Mouse (Mus musculus) liver, adult 2 months (tissue): ENCODE data around the gene Arid5b. TPM values are rescaled to one million over a fixed set of nuclear protein-coding genes. Genes with fewer than 3 reads are reported as not detected.

Source experiments
- DNase-seq: peaks from one replicate; pipeline ENCODE4 v3.0.0-alpha.2; 2011; ENCODE audit warnings: low read depth, low spot score; ENCODE audit errors: extremely low read depth
- H3K27ac ChIP-seq: fragments of 200-500 bp; replicated peaks from 2 replicates; pipeline ENCODE4 v1.5.1; 2012; ENCODE audit warnings: low read depth, mild to moderate bottlenecking, control low read depth, inconsistent platforms, low read length; ENCODE audit not compliant: insufficient read depth
- H3K27me3 ChIP-seq: fragments of 200-500 bp; 2 replicates; pipeline ENCODE4 v1.6.1; 2012; ENCODE audit warnings: mild to moderate bottlenecking, moderate library complexity, low read length, inconsistent platforms; ENCODE audit not compliant: control insufficient read depth, insufficient read depth
- H3K36me3 ChIP-seq: fragments of 200-500 bp; 2 replicates; pipeline ENCODE4 v1.6.1; 2012; ENCODE audit warnings: low read length, inconsistent platforms; ENCODE audit not compliant: control insufficient read depth, insufficient read depth
- H3K4me1 ChIP-seq: fragments of 200-500 bp; 2 replicates; pipeline ENCODE4 v1.6.1; 2011; ENCODE audit warnings: low read length; ENCODE audit not compliant: control insufficient read depth, insufficient read depth
- H3K4me3 ChIP-seq: fragments of 200-500 bp; 2 replicates; pipeline ENCODE4 v1.5.1; 2011; ENCODE audit warnings: low read depth, mild to moderate bottlenecking, control low read depth, low read length, moderate library complexity; ENCODE audit not compliant: insufficient read depth
- H3K79me2 ChIP-seq: fragments of 200-500 bp; 2 replicates; pipeline ENCODE4 v1.6.1; 2012; ENCODE audit warnings: inconsistent platforms, mild to moderate bottlenecking, low read length, moderate library complexity; ENCODE audit not compliant: control insufficient read depth, insufficient read depth
- H3K9ac ChIP-seq: fragments of 200-500 bp; 2 replicates; pipeline ENCODE4 v1.6.1; 2012; ENCODE audit warnings: low read depth, mild to moderate bottlenecking, control low read depth, inconsistent platforms, low read length
- CTCF ChIP-seq: fragments of 200-500 bp; IDR thresholded peaks from 2 replicates; pipeline ENCODE4 v1.5.1; 2011; ENCODE audit warnings: low read depth, low read length, control low read depth
- POLR2A ChIP-seq: fragments of 200-500 bp; IDR thresholded peaks from 2 replicates; pipeline ENCODE4 v1.6.1; 2011; ENCODE audit warnings: low read length, control low read depth; ENCODE audit not compliant: insufficient read depth; ENCODE audit errors: extremely low read depth
- WGBS: fragments of 180-500 bp; shearing (Covaris S2); methylation state at CpG from one replicate; pipeline ENCODE4 v1.1.7; 2018; 5-methylcytosine and 5-hydroxymethylcytosine counted together
- polyA plus RNA-seq: library from polyadenylated mRNA; depleted of rRNA; stranded (reverse); fragments of >200 nt; gene quantifications from 2 replicates; pipeline ENCODE4 v1.2.3, GENCODE M21; 2012
- total RNA-seq: library from RNA; depleted of rRNA; stranded (reverse); fragments of >200 nt; gene quantifications from 2 replicates; pipeline ENCODE4 v1.2.3, GENCODE M21; 2014

Arid5b gene
- total and polyA plus RNA-seq, 2 experiments = 11.6 to 13.6 TPM

DNA sequence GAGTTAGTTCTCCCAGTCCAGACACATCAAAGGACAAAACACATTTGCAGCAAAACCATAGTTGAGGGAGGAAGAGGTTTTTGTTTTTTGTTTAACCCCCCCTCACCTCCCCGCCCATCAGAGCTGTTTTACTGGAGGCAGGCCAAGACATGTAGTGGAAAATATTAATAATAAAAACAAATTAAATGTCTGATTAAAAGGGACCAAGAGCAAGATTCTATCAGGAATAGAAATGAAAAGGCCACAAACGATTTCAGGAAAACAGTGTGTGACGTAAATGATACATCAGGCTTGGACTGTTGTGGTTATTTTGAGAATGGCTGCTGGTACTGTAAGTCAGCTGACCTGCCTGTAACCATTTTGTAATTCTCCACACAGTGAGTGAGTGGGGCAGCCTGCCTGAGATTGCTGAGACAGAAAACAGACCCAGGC lies 85.7 kb downstream of the Arid5b start:
- DNase-seq = peak; percentile 44

DNA sequence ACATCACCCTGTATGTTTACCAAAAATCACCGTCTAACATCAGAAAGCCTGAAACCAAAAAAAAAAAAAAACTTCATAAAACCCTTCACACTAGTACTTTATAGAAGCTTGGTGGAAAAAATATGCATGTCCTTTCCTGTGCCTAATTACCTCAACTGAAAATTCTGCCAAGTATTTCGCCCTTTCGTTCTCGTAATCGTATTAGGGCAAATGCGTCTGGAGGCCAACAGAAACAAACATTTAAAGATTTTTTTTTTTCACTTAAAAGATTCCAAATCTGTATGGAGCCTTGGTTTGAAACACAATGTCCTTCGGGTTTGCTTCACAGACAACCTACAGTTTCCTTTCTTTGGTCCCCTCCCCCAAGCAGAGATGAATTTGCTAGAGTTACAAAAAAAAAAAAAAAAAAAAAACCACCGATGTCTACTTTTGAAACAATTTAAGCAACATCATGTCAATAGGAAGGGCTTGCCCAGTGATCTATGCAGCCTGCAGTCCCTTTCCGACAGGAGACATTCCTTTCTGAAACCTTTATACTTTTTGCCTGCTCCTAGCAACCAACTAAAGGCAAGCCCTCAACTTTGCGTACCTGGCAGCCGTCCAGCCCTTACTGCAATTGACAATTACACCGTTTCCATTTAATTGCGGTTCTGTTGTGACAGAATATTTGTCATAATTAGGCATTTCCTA lies 86.7 kb downstream of the Arid5b start:
- 6% methylated on average over 13 of the region's 13 CpGs for WGBS
- peak; percentile 80 for DNase-seq
- TF ChIP-seq POLR2A (no peak), CTCF (no peak)
- Histone ChIP-seq H3K79me2 (peaks cover 10% of the 10 kb centered on the region; the same call in 1 of the 2 replicates), H3K27me3 (no peaks in the 10 kb centered on the region), H3K4me1 (peaks cover 5% of the 10 kb centered on the region; the same call in 1 of the 2 replicates), H3K9ac (peak overlapping the region; percentile 33), H3K4me3 (peak overlapping the region; percentile 36), H3K36me3 (peaks cover 2% of the 10 kb centered on the region), H3K27ac (peak overlapping the region; percentile 21; the same call in 1 of the 2 replicates)

More for the DNA sequence above, 85.7 kb downstream of the Arid5b start:
- WGBS = 43% methylated on average over 3 of the region's 3 CpGs
- no peak overlapping the region for H3K9ac ChIP-seq
- H3K79me2 ChIP-seq = peaks cover 3% of the 10 kb centered on the region; the same call in 1 of the 2 replicates
- H3K27me3 ChIP-seq = no peaks in the 10 kb centered on the region
- peaks cover 5% of the 10 kb centered on the region; the same call in 1 of the 2 replicates for H3K4me1 ChIP-seq
- no peak for TF ChIP-seq POLR2A
- TF ChIP-seq CTCF = no peak
- H3K36me3 ChIP-seq = peaks cover 4% of the 10 kb centered on the region
- peak overlapping the region; percentile 39; the same call in 1 of the 2 replicates for H3K27ac ChIP-seq
- 0 out of 2 replicates have a peak overlapping the region, but pooled peaks have one; percentile 11 for H3K4me3 ChIP-seq

DNA sequence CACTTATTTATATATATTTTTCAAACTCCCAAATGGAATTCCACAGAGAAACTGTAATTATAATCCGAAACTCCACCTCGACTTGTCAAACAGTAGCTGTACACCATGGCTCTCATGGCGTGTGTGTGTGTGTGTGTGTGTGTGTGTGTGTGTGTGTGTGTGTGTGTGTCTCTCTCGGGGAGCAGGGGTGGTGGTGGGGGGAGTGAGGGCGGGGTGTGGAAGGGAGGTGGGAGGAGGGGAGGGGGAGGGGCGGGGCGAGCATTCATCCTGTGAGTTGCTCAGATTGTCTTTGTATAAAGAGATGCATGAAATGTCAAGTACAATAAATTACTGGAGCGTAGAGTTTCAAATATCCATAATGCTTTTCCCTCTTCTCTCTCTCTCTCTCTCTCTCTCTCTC lies 87.4 kb downstream of the Arid5b start:
- no peak overlapping the region for H3K4me3 ChIP-seq
- peaks cover 10% of the 10 kb centered on the region; the same call in 1 of the 2 replicates for H3K79me2 ChIP-seq
- H3K4me1 ChIP-seq = peaks cover 5% of the 10 kb centered on the region; the same call in 1 of the 2 replicates
- no peak overlapping the region for H3K9ac ChIP-seq
- H3K27me3 ChIP-seq = no peaks in the 10 kb centered on the region
- H3K27ac ChIP-seq = no peak overlapping the region
- WGBS = 74% methylated on average over 7 of the region's 8 CpGs
- no peak for DNase-seq
- TF ChIP-seq POLR2A (no peak), CTCF (no peak)
- peaks cover 2% of the 10 kb centered on the region for H3K36me3 ChIP-seq

DNA sequence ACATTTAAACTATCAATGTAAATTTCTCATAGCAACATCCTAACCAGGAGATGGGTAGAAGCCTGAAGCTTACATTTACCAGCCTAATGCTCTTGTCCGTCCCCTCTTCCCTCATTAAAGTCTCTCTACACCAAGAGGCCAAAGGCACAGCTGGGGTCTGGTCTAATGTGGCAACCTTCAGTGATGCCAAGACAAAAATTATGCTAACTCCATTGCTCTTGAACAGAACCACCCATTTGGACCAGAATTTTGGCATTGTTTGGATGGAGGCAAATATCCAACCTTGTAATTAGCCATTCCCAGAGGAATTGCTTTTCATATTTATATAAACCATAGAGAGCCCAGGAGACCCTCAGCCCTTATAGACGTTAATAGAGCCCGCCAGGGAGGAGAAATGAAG lies 88.7 kb downstream of the Arid5b start:
- TF ChIP-seq CTCF (no peak), POLR2A (no peak)
- Histone ChIP-seq H3K4me3 (no peak overlapping the region), H3K9ac (no peak overlapping the region), H3K27ac (no peak overlapping the region), H3K79me2 (peaks cover 15% of the 10 kb centered on the region; the same call in 1 of the 2 replicates), H3K27me3 (no peaks in the 10 kb centered on the region), H3K4me1 (peaks cover 5% of the 10 kb centered on the region; the same call in 1 of the 2 replicates), H3K36me3 (peaks cover 11% of the 10 kb centered on the region)
- DNase-seq = no peak
- WGBS = 94% methylated on average over 3 of the region's 3 CpGs

DNA sequence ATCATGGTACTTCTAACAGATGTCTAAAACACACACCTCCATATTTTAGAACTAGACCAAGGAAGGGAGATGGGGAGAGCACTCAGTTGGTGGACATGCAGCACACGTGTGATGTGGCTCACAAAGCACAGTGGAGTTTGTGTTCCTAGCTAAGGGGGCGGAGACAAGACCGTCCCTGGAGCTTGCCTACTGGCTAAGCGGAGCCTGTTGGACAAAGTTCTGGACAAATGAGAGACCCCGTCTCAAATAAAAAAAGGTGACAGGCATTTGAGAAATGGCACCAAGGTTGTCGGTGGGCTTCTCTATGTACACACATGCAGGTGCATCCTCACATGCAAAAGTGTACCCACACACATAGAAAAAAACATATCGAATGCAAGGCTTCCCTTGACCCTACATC lies 95.4 kb downstream of the Arid5b start:
- TF ChIP-seq POLR2A (no peak), CTCF (no peak)
- peaks cover 32% of the 10 kb centered on the region for H3K79me2 ChIP-seq
- peaks cover 12% of the 10 kb centered on the region; the same call in 1 of the 2 replicates for H3K4me1 ChIP-seq
- H3K36me3 ChIP-seq = peaks cover 15% of the 10 kb centered on the region
- no peak overlapping the region for H3K27ac ChIP-seq
- H3K27me3 ChIP-seq = no peaks in the 10 kb centered on the region
- WGBS = 95% methylated on average over 7 of the region's 7 CpGs
- no peak overlapping the region for H3K4me3 ChIP-seq
- DNase-seq = no peak
- no peak overlapping the region for H3K9ac ChIP-seq

DNA sequence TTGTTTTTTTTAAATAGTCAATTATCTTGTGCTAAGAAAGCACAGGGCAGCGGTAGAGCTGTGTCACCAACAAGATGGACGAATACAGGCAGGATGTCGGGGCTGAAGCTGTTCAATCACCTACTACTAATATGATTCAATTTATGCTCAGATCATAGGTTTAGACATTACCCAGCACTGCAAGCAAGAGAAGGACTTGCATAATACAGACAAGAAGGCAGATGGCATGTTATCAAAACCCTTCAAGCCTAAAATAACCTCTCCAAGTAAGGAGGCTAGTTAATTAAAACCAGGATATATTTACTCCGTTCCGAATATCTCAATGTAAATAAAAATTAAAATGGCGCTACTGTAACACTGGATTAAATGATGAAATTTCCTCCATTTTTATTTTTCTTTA lies 96.3 kb downstream of the Arid5b start:
- peak; percentile 58 for DNase-seq
- Histone ChIP-seq H3K27me3 (no peaks in the 10 kb centered on the region), H3K4me1 (peaks cover 12% of the 10 kb centered on the region; the same call in 1 of the 2 replicates), H3K4me3 (no peak overlapping the region), H3K36me3 (peaks cover 15% of the 10 kb centered on the region), H3K27ac (no peak overlapping the region), H3K79me2 (peaks cover 33% of the 10 kb centered on the region), H3K9ac (no peak overlapping the region)
- TF ChIP-seq CTCF (no peak), POLR2A (no peak)
- 83% methylated on average over 6 of the region's 6 CpGs for WGBS
